Mouse (Mus musculus) CD4-positive helper T cell, adult 2 months (primary cell): ENCODE results near the gene Col10a1.
"Not testable (repeated sequence)": the region's sequence is repeated elsewhere in the genome, so short reads cannot be mapped to it uniquely, and the experiment has no call there.

Experiments
- DNase-seq: peaks from one replicate; pipeline ENCODE4 v3.0.0-alpha.2; 2012; ENCODE audit warnings: low read depth, missing footprints, low spot score

Col10a1 gene

DNA sequence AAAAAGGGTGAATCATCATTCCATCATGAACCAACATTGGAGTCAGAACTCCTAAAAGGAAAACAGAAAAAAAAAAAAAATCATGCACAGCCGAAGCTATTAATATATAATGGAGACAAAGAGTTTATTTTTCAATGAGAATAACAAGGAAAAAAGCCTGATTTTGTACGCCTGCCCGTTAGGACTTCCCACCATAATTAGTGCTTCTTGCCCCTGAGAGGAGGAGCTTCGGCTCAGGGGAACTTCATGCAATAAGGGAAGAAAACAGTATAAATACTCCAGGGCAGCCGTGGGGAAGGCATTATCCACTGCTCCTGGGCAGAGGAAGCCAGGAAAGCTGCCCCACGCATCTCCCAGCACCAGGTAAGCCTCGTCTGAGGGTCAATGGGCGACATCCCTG, at the start of gene Col10a1:
TSS of gene Col10a1 (plus strand) at position 301 of the 400 bp plus-strand sequence.
- DNase-seq: no peak

DNA sequence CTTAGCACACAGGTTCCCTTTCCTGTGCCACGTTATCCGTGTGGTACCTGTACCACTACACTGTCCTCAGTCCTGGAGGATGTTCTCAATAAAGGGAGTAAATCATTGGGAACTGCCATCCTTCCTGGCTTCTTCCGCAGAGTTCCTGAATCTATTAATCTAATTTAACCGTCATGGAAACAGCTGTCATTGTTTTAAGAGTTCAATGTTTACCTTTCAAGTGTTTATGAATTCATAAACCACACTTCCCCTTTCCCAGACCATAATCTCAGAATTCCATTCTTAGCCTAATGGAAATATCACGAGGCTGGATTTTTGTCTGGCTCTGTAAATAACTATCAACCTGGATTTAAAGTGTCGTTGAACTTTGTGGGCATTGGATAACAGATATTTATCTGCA, 48.8 kb upstream of the Col10a1 start:
- no peak for DNase-seq

DNA sequence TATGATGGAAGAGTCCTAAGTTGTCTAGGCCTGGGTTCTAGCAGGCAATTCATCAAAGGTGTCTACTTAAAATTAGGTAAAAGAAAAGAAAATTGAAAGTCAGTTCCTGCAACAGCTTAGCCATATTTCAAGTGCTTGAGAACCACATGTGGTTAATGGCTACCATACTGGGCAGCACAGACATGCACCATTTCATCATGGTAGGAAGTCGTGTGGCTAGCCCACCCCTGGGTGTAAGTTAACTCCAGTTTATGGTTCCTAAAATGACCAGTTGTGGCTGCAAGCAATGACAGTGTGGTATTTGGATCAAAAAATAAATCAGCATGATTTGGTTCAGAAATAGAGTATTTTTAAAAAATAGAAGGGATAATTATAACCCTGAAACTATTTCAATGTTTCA, 47.9 kb upstream of the Col10a1 start:
- DNase-seq: no peak

DNA sequence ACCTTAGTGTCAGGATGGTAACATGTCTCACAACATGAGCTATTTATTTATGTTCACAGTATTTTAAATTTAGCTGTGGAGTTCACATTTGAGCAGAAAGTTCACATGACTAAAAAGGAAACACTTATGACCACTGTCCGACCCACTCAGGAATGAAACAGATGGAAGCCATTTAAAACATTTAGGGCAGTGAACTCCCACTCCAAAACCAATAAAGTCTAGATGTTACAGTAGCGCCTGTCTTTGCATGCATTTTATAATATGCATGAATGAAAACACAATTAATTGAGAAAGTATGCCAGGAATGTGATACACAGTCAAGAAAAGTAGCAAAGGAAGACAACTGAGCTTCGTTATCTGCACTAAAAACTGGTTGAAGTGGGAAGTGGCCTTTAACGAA, 37.6 kb upstream of the Col10a1 start:
- DNase-seq: no peak

DNA sequence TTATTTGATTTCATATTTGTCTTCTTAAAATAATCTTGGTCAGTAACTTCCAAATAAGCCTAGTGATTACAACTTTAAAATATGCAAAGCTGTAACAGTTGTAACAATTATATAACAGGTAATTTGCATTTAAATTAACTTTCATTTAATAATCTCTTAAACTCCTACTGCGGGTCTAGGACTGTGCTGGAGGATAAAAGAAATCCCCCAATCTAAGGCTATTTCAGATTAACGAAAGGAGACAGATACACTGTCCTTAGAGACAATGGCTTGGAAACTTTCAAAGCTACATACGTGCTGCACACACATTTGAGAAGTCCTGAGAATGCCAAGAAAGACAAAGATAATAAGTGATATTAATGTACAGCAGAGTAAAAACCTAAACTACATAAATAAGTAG, 31.5 kb upstream of the Col10a1 start:
- no peak for DNase-seq

DNA sequence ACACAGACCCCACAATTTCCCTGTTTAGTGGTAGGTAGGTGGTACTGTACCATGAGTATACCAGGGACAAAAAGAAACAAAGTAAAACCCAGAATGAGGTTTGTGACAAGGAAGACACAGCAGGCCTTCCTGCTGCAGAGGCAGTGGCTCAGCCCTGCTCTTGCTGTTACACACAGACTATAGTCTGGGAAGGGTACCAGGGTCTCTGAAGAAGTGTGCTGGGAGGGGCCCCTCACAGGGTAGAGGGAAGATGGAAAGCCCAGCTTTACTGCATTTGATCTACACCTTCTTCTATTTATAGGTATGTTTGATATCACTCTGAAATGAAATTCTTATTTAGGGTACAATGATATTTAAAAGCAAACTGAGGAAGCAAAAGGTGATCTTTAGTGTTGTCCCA, 26.0 kb upstream of the Col10a1 start:
- DNase-seq: no peak

DNA sequence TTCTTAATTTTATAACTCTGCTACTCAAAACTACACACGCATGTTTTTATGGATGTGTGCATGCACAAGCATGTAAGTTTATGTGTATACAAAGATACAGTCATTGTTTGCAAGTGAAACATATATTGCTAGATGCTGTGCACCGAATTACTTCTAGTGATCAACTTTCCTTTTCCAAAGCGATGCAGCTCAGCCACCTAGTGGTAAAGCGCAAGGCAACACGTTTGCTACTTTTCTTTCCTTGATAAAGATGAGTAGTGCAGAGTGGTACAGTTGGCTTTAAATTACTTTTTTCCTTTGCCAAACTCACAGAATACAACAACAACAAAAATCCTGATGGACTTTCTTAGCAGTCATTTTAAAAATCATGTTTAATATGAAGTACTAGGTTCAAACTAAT, 21.6 kb upstream of the Col10a1 start:
- DNase-seq: no peak

DNA sequence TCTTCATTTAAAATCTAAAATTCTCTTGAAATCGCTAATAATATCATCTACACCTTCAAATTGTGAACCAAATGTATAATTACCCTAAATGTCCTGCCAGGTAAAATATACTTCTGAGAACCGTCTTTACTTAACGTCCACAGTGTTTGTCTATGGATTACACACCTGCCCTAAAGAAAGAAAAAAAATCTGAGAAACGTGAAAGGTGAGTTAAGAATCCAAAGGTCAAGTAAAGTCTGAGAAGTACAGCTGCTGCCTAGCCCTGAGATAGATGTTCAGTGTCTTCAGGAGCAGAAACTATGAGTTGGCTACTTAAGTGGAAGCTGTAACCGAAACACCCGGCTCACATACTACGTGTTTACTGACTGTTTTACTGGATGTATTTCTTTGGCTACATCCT, 16.4 kb upstream of the Col10a1 start:
- DNase-seq: no peak

DNA sequence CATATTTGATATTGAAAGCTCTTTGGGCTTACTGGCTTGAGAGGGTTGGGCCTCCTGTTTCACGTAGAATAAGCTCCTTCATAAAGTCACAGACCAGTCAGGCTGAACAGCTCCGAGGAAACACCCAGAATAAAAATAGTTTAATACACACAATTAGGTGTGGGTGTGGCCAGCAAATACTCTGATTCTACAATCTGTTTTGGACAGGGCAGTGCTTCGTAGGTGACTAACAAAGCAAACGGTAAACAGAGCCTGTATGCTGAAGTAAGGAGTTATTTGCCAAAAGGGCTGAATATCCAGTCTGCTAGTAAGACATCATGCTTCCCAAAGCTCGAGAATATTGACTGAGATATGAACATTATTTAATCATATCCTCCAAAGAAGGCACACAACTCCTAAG, 4.1 kb upstream of the Col10a1 start:
- no peak for DNase-seq

DNA sequence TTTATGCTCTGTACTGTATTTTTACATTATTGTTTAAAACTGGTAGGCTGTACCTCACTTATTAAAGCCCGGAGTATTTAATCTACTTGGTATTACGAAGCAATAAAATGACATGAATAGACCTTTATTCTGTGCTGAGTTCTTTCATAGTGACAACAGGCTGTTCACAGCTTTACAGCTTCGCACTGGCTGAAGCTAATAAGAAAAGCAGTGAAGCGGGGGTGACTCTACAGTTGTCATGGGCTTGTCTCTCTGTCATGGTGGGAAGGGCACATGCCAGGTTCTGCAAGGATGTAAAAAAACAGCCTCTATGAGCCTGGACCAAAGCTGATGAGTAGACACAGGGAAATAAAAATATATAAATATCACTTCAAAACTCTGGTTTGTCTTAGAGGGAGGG, 7.2 kb downstream of the Col10a1 start:
- DNase-seq: no peak

DNA sequence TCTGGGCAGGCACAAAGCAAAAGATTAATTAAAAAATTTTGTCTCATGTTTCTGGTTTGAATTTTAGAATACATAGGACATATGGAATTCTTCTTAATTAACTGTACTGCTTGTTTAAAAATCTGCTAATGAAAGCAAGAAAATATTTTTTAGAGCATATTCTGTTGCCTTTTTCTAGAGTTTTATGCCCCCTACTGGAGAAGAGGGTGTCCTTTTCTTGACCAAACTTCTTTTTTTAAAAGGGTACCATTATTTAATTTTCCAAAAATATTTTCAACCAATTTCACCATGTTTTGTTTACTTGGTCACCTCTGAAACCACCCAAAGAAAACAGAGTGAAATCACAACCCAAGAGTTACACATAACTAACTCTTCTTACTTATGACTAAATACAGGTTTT, 9.5 kb downstream of the Col10a1 start:
- no peak for DNase-seq

DNA sequence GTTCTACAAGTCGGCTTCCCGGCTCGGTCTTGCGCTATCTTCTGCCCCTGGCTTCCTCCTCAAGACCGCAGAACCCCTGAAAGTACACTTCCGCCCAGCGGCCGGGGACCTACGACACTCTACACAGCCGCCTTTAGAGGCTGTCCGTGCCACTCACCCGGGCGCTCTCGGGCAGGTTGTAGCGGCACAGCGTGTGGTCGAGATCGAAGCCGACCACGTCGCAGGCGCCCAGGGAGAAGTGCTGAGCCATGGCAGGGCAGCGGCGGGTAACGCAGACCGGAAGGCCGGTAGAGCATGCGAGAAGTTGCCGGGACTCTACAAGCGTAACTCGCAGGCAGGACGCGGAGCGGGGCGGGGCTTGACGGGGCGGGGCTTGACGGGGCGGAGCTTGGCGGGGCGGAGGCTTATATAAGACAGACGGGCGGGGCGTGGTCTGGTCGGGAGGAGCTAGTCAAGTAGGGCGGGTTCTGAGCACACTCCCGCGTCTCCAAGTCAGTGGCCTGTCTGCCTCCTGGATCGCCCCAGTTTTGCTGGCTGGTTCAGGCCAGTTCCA, 28.5 kb downstream of the Col10a1 start, which contains the start of gene Nt5dc1:
TSS of gene Nt5dc1 (minus strand) at position 349 of the 553 bp plus-strand sequence.
- peak; percentile 94 for DNase-seq

DNA sequence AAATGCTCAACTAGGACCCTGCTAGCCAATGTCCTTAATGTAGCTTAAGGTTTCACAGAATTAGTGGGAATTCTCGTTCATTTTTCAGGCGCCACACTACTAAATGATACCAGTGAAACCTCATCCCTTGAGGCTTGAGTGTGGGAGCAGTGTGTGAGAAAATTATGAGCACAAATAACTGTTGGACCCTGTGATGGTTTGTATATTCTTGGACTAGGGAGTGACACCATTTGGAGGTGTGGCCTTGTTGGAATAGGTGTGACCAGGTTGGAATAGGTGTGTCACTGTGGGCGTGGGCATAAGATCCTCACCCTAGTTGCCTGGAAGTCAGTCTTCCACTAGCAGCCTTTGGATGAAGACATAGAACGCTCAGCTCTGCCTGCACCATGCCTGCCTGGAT, 29.0 kb downstream of the Col10a1 start:
- DNase-seq: not testable (repeated sequence)

DNA sequence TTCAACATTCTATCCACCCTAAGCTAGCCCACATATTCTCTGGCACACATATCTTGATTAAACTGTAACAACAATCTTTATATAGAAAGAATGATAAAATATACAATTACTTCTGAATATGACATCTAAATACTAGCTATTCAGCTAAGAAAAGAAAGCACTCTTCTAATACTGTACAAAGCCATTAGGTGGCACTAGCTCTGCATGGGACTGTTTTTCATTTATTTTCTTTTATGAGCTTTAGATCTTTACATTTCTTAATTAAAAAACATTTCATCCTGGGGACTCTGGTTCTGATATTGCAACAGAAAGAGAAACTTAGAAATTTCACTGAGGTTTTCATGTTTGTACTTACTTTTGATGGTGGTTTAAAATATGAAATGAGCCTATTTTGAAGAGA, 42.0 kb downstream of the Col10a1 start:
- no peak for DNase-seq

DNA sequence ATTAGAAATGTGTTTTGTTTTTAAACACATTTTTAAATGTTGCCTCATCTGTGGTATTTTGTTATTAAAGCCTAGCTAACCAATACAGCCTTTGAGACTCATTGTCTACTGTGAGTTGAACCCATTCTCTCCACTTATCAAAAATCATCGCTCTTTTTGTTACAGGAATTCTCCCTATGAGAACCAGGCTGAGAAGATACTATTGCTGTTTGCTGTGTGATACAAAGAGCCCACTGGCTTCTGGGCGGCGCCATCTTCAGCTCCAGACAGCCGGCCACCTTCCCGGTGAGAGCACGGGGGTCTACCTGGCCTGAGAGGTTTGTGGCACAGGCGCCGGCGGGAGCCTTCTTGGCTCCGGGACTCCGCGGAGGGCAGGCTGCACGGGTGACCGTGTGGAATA, 44.4 kb downstream of the Col10a1 start:
- not testable (repeated sequence) for DNase-seq
